ENCODE assay signal across 8 mouse cellular contexts in genomic region chr5:116453401-116453851, GRCm38 (mm10). TPM values are rescaled to one million over a fixed set of nuclear protein-coding genes. Genes with fewer than 3 reads are reported as not detected.
DNase-seq lines count a peak whose midpoint lies in the region; ATAC-seq and TF ChIP-seq lines count a peak whose summit lies in the region.

No protein-coding gene starts in this region.

- ATAC-seq in heart, embryonic 11.5 days (replicated peaks; ENCODE audit: insufficient number of reproducible peaks, low FRiP score, low TSS enrichment): no peak
- 0 out of 2 replicates have a peak, but pooled peaks have one; percentile 83 for ATAC-seq in kidney, embryonic 16.5 days (ENCODE audit: low FRiP score, low TSS enrichment)
- ATAC-seq in lung, embryonic 14.5 days (ENCODE audit: insufficient read depth): peak; percentile 47; the same call in 1 of the 2 replicates

- 9% methylated on average over 27 of the region's 27 CpGs for WGBS in thymus, adult 2 months
- 3% methylated on average over 27 of the region's 27 CpGs for WGBS in embryonic facial prominence, embryonic 10.5 days
- WGBS in heart, embryonic 11.5 days (ENCODE audit: insufficient replicate concordance): 3% methylated on average over 27 of the region's 27 CpGs
- WGBS in kidney, embryonic 16.5 days: 3% methylated on average over 27 of the region's 27 CpGs
- 4% methylated on average over 27 of the region's 27 CpGs for WGBS in lung, embryonic 14.5 days

- H3K4me3 ChIP-seq in thymus, adult 2 months (ENCODE audit: control insufficient read depth, insufficient read depth, low read length): no peak overlapping the region
- H3K4me3 ChIP-seq in embryonic facial prominence, embryonic 10.5 days: peak overlapping the region; percentile 48
- peak overlapping the region; percentile 35 for H3K4me3 ChIP-seq in heart, embryonic 11.5 days (ENCODE audit: low read depth, low read length)
- H3K4me3 ChIP-seq in kidney, embryonic 16.5 days (ENCODE audit: low read length): peak overlapping the region; percentile 41
- peak overlapping the region; percentile 26 for H3K4me3 ChIP-seq in lung, embryonic 14.5 days (ENCODE audit: low read depth, low read length)

- H3K27me3 ChIP-seq in thymus, adult 2 months (ENCODE audit: control insufficient read depth, insufficient read depth, low read length): peaks cover 3% of the 10 kb centered on the region; the same call in 1 of the 2 replicates
- H3K27me3 ChIP-seq in embryonic facial prominence, embryonic 10.5 days (replicated peaks; ENCODE audit: low read depth, poor library complexity, severe bottlenecking): peaks cover 44% of the 10 kb centered on the region
- peaks cover 2% of the 10 kb centered on the region; the same call in 1 of the 2 replicates for H3K27me3 ChIP-seq in heart, embryonic 11.5 days (ENCODE audit: control insufficient read depth, insufficient read depth, low read length)
- H3K27me3 ChIP-seq in kidney, embryonic 16.5 days (ENCODE audit: insufficient read depth, low read length): no peaks in the 10 kb centered on the region
- H3K27me3 ChIP-seq in lung, embryonic 14.5 days (ENCODE audit: insufficient read depth, low read length): no peaks in the 10 kb centered on the region

- H3K27ac ChIP-seq in thymus, adult 2 months (ENCODE audit: control insufficient read depth, insufficient read depth, low read length): no peak overlapping the region
- no peak overlapping the region; the same call in 1 of the 2 replicates for H3K27ac ChIP-seq in embryonic facial prominence, embryonic 10.5 days (replicated peaks)
- H3K27ac ChIP-seq in heart, embryonic 11.5 days (ENCODE audit: low read depth, low read length): no peak overlapping the region
- 0 out of 2 replicates have a peak overlapping the region, but pooled peaks have one; percentile 18 for H3K27ac ChIP-seq in kidney, embryonic 16.5 days (ENCODE audit: low read length)
- H3K27ac ChIP-seq in lung, embryonic 14.5 days (ENCODE audit: low read depth): peak overlapping the region; percentile 59; the same call in 1 of the 2 replicates

- peak overlapping the region; percentile 70 for H3K4me2 ChIP-seq in heart, embryonic 11.5 days
- H3K4me2 ChIP-seq in kidney, embryonic 16.5 days (replicated peaks; ENCODE audit: low read depth, low read length): peak overlapping the region; percentile 57
- peak overlapping the region; percentile 62 for H3K4me2 ChIP-seq in lung, embryonic 14.5 days

- TF ChIP-seq POLR2A in thymus, adult 2 months (IDR thresholded peaks at IDR 0.05; ENCODE audit: control insufficient read depth, extremely low read depth, insufficient read depth, low read length, poor library complexity): no peak

- H3K9ac ChIP-seq in heart, embryonic 11.5 days (ENCODE audit: low read depth, low read length): peak overlapping the region; percentile 54; the same call in 1 of the 2 replicates
- H3K9ac ChIP-seq in kidney, embryonic 16.5 days (replicated peaks; ENCODE audit: low read length): peak overlapping the region; percentile 58
- peak overlapping the region; percentile 17; the same call in 1 of the 2 replicates for H3K9ac ChIP-seq in lung, embryonic 14.5 days

- peak; percentile 6 for DNase-seq in thymus, adult 2 months
- no peak for DNase-seq in thymus, adult 18-20 months
- DNase-seq in embryonic facial prominence, embryonic 10.5 days (ENCODE audit: low spot score): peak; percentile 80
- DNase-seq in lung, embryonic 14.5 days: peak; percentile 90
- peak; percentile 61 for DNase-seq in ovary, postnatal 14 days (ENCODE audit: low spot score)
- no peak for DNase-seq in T-cell, adult 2 months (ENCODE audit: low spot score)

- H3K9me3 ChIP-seq in embryonic facial prominence, embryonic 10.5 days: no peaks in the 10 kb centered on the region
- no peaks in the 10 kb centered on the region for H3K9me3 ChIP-seq in heart, embryonic 11.5 days (replicated peaks; ENCODE audit: control insufficient read depth, low read length)
- no peaks in the 10 kb centered on the region for H3K9me3 ChIP-seq in kidney, embryonic 16.5 days (ENCODE audit: low read length)
- no peaks in the 10 kb centered on the region for H3K9me3 ChIP-seq in lung, embryonic 14.5 days (ENCODE audit: low read depth, low read length)

- no peak for TF ChIP-seq CTCF in thymus, adult 2 months (IDR thresholded peaks at IDR 0.05; ENCODE audit: borderline replicate concordance, control insufficient read depth, extremely low read depth, insufficient read depth, low read length, poor library complexity)
- peak; percentile 68 for TF ChIP-seq CTCF in lung, embryonic 14.5 days (IDR thresholded peaks at IDR 0.05; ENCODE audit: low read depth)

- H3K4me1 ChIP-seq in thymus, adult 2 months (replicated peaks; ENCODE audit: control insufficient read depth, insufficient read depth, low read length): no peaks in the 10 kb centered on the region
- peaks cover 23% of the 10 kb centered on the region for H3K4me1 ChIP-seq in embryonic facial prominence, embryonic 10.5 days
- H3K4me1 ChIP-seq in heart, embryonic 11.5 days (ENCODE audit: control insufficient read depth, insufficient read depth, low read length): peaks cover 10% of the 10 kb centered on the region
- peaks cover 4% of the 10 kb centered on the region for H3K4me1 ChIP-seq in kidney, embryonic 16.5 days (ENCODE audit: insufficient read depth, low read length)
- H3K4me1 ChIP-seq in lung, embryonic 14.5 days (ENCODE audit: insufficient read depth): 0 out of 2 replicates have a peak, but pooled peaks cover 3% of the 10 kb centered on the region

- H3K36me3 ChIP-seq in thymus, adult 2 months (ENCODE audit: control insufficient read depth, insufficient read depth, low read length): no peaks in the 10 kb centered on the region
- H3K36me3 ChIP-seq in embryonic facial prominence, embryonic 10.5 days (replicated peaks): no peaks in the 10 kb centered on the region
- H3K36me3 ChIP-seq in heart, embryonic 11.5 days (ENCODE audit: control insufficient read depth, insufficient read depth, low read length): no peaks in the 10 kb centered on the region
- no peaks in the 10 kb centered on the region for H3K36me3 ChIP-seq in kidney, embryonic 16.5 days (ENCODE audit: insufficient read depth, low read length)
- no peaks in the 10 kb centered on the region for H3K36me3 ChIP-seq in lung, embryonic 14.5 days (ENCODE audit: insufficient read depth)

RNA-seq across cellular contexts. Expression of gene Hspb8, which starts 30.8 kb away (rescaled TPM):
- polyA plus RNA-seq in thymus, adult 2 months (2012; rRNA removed): 19.5 and 48.9 TPM in 2 replicates
- 6.8 and 8.0 TPM in 2 replicates for polyA plus RNA-seq in embryonic facial prominence, embryonic 10.5 days (2016; fragmentation: Nextera tagmentation; extraction: Ambion mirVana)
- polyA plus RNA-seq in heart, embryonic 11.5 days (2014; fragmentation: Nextera tagmentation; extraction: Ambion mirVana): 34.9 and 35.3 TPM in 2 replicates
- 5.7 and 6.6 TPM in 2 replicates for polyA plus RNA-seq in kidney, embryonic 16.5 days (2015; fragmentation: Nextera tagmentation; extraction: Ambion mirVana)
- 8.1 and 11.1 TPM in 2 replicates for polyA plus RNA-seq in lung, embryonic 14.5 days (2014; fragmentation: Nextera tagmentation; extraction: Ambion mirVana)

Comparison
In these comparisons a context has a peak if more than half of its experiments do, and no peak if none do; other contexts are left out.
1. DNase-seq: peak in thymus, adult 2 months (single experiment), embryonic facial prominence, embryonic 10.5 days (single experiment), lung, embryonic 14.5 days (single experiment) and ovary, postnatal 14 days (single experiment); none in thymus, adult 18-20 months (0 of 2) and T-cell, adult 2 months (single experiment).
2. H3K27ac ChIP-seq: peak in kidney, embryonic 16.5 days (single experiment) and lung, embryonic 14.5 days (single experiment); none in thymus, adult 2 months (single experiment), embryonic facial prominence, embryonic 10.5 days (single experiment) and heart, embryonic 11.5 days (single experiment).
3. Peak in every context shown above with its lines, with median percentiles within 50 percentile points of each other: H3K4me2 ChIP-seq and H3K9ac ChIP-seq.